In the genomic region with DNA sequence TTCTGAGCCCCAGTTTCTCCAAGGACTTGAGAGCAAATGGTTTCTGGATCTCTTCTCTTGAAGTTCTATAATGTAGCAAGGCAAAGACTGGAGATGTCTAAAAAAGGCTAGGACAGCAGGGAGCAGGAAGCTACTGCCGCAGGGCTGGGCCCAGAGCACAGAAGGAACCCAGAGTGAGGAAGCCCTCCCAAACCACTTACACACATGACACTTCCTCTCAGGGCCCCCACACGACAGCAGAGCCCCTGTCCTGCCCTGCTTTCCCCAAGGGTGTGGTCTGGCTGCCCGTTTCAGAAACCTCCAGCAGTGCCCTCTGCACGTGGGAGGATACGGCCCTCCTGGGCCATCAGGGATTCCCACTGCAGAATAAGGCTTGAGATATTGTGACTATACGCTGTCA, we compare ENCODE assay signal across 28 mouse cellular contexts. TPM values are rescaled to one million over a fixed set of nuclear protein-coding genes. Genes with fewer than 3 reads are reported as not detected.
DNase-seq lines count a peak whose midpoint lies in the region; ATAC-seq and TF ChIP-seq lines count a peak whose summit lies in the region.
"Had no signal": no experiment of that assay in that cellular context is flagged by ENCODE, and none has a peak within 500 bp of the region (broad histone marks: within the 10 kb centered on the region; RNA-seq: fewer than 3 reads in every experiment).

No protein-coding gene starts in this region.

- no peak for ATAC-seq in intestine, embryonic 16.5 days
- ATAC-seq in intestine, postnatal 0 days: no peak
- ATAC-seq in hematopoietic stem cell, adult 5-6 weeks (replicated peaks in 1 of 2; ENCODE audit: insufficient read depth in 1 of 2, low FRiP score in 2 of 2, low TSS enrichment in 1 of 2, low read depth in 1 of 2, poor library complexity in 2 of 2, severe bottlenecking in 2 of 2): peak; percentile 79 to 84
- ATAC-seq: forebrain, postnatal 0 days; intestine, embryonic 15.5 days; liver, postnatal 0 days; midbrain, embryonic 15.5 days had no signal

- H3K27ac ChIP-seq in intestine, embryonic 16.5 days (ENCODE audit: low read length): no peak overlapping the region
- H3K27ac ChIP-seq in intestine, postnatal 0 days (ENCODE audit: low read depth, low read length): no peak overlapping the region
- 0 out of 2 replicates have a peak overlapping the region, but pooled peaks have one; percentile 19 for H3K27ac ChIP-seq in embryonic facial prominence, embryonic 10.5 days (replicated peaks)
- H3K27ac ChIP-seq: hindbrain, embryonic 15.5 days; intestine, embryonic 15.5 days; kidney, postnatal 0 days; midbrain, embryonic 15.5 days; neural tube, embryonic 15.5 days had no signal

- no peak overlapping the region for H3K4me3 ChIP-seq in intestine, embryonic 16.5 days (ENCODE audit: low read length)
- H3K4me3 ChIP-seq in intestine, postnatal 0 days (ENCODE audit: low read depth, low read length): no peak overlapping the region
- no peak overlapping the region for H3K4me3 ChIP-seq in embryonic facial prominence, embryonic 10.5 days
- H3K4me3 ChIP-seq: hindbrain, embryonic 15.5 days; intestine, embryonic 15.5 days; midbrain, embryonic 15.5 days; myocyte; neural tube, embryonic 15.5 days had no signal

- no peaks in the 10 kb centered on the region for H3K27me3 ChIP-seq in intestine, embryonic 16.5 days (replicated peaks; ENCODE audit: control insufficient read depth, insufficient read depth, low read length)
- no peaks in the 10 kb centered on the region for H3K27me3 ChIP-seq in intestine, postnatal 0 days (replicated peaks; ENCODE audit: control insufficient read depth, insufficient read depth, low read length)
- no peaks in the 10 kb centered on the region for H3K27me3 ChIP-seq in embryonic facial prominence, embryonic 10.5 days (replicated peaks; ENCODE audit: low read depth, poor library complexity, severe bottlenecking)
- H3K27me3 ChIP-seq: hindbrain, embryonic 15.5 days; intestine, embryonic 15.5 days; midbrain, embryonic 15.5 days; neural tube, embryonic 15.5 days had no signal

- H3K4me1 ChIP-seq in intestine, embryonic 16.5 days (ENCODE audit: control insufficient read depth, insufficient read depth, low read length): peaks cover 38% of the 10 kb centered on the region
- H3K4me1 ChIP-seq in intestine, postnatal 0 days (replicated peaks; ENCODE audit: control insufficient read depth, insufficient read depth, low read length): peaks cover 19% of the 10 kb centered on the region; the same call in 1 of the 2 replicates
- peaks cover 46% of the 10 kb centered on the region for H3K4me1 ChIP-seq in embryonic facial prominence, embryonic 10.5 days

- peak overlapping the region; percentile 14; the same call in 1 of the 2 replicates for H3K9ac ChIP-seq in intestine, embryonic 16.5 days (ENCODE audit: low read depth, low read length)
- no peak overlapping the region for H3K9ac ChIP-seq in intestine, postnatal 0 days (ENCODE audit: low read depth, low read length)
- H3K9ac ChIP-seq: forebrain, postnatal 0 days; hindbrain, embryonic 15.5 days; intestine, embryonic 15.5 days; liver, postnatal 0 days; midbrain, embryonic 15.5 days; neural tube, embryonic 15.5 days had no signal

- TF ChIP-seq CTCF in intestine, postnatal 0 days (IDR thresholded peaks at IDR 0.05; ENCODE audit: low read depth): no peak

- DNase-seq in embryonic facial prominence, embryonic 10.5 days (ENCODE audit: low spot score): no peak
- peak; percentile 7 for DNase-seq in thymus, postnatal 0 days (ENCODE audit: low spot score)
- no peak for DNase-seq in adrenal gland, adult (ENCODE audit: inconsistent age in 2 of 2, low spot score in 1 of 2)
- no peak for DNase-seq in layer of hippocampus, adult 9-10 months (ENCODE audit: low spot score)
- DNase-seq: adrenal gland, adult 2 months; cerebellum, adult 9-10 months; forebrain, postnatal 0 days; layer of hippocampus, postnatal 36 days; liver, postnatal 0 days; right cerebral cortex, postnatal 25 days had no signal

- WGBS in intestine, embryonic 16.5 days: 58% methylated on average over 6 of the region's 6 CpGs
- WGBS in intestine, postnatal 0 days: 54% methylated on average over 6 of the region's 6 CpGs
- 66% methylated on average over 6 of the region's 6 CpGs for WGBS in embryonic facial prominence, embryonic 10.5 days

- H3K4me2 ChIP-seq in intestine, embryonic 16.5 days (ENCODE audit: low read depth, low read length): no peak overlapping the region
- H3K4me2 ChIP-seq in intestine, postnatal 0 days (replicated peaks; ENCODE audit: low read depth): no peak overlapping the region
- H3K4me2 ChIP-seq: hindbrain, embryonic 15.5 days; intestine, embryonic 15.5 days; midbrain, embryonic 15.5 days; neural tube, embryonic 15.5 days had no signal

- no peaks in the 10 kb centered on the region for H3K9me3 ChIP-seq in intestine, embryonic 16.5 days (ENCODE audit: control insufficient read depth, low read length)
- no peaks in the 10 kb centered on the region for H3K9me3 ChIP-seq in intestine, postnatal 0 days (ENCODE audit: control insufficient read depth)
- no peaks in the 10 kb centered on the region for H3K9me3 ChIP-seq in embryonic facial prominence, embryonic 10.5 days
- H3K9me3 ChIP-seq: hindbrain, embryonic 15.5 days; intestine, embryonic 15.5 days; midbrain, embryonic 15.5 days; neural tube, embryonic 15.5 days had no signal

- no peaks in the 10 kb centered on the region for H3K36me3 ChIP-seq in intestine, embryonic 16.5 days (ENCODE audit: control insufficient read depth, insufficient read depth, low read length)
- H3K36me3 ChIP-seq in intestine, postnatal 0 days (ENCODE audit: control insufficient read depth, insufficient read depth): no peaks in the 10 kb centered on the region
- no peaks in the 10 kb centered on the region for H3K36me3 ChIP-seq in embryonic facial prominence, embryonic 10.5 days (replicated peaks)
- H3K36me3 ChIP-seq: hindbrain, embryonic 15.5 days; intestine, embryonic 15.5 days; midbrain, embryonic 15.5 days; neural tube, embryonic 15.5 days had no signal

RNA-seq across cellular contexts. Expression of gene Aqp1, which starts 4.9 kb away (rescaled TPM):
- 21.8 and 23.2 TPM in 2 replicates for polyA plus RNA-seq in intestine, embryonic 16.5 days (2015; fragmentation: Nextera tagmentation; extraction: Ambion mirVana)
- polyA plus RNA-seq in intestine, postnatal 0 days (2015; fragmentation: Nextera tagmentation; extraction: Ambion mirVana): 19.0 and 20.4 TPM in 2 replicates
- polyA plus RNA-seq in embryonic facial prominence, embryonic 10.5 days (2016; fragmentation: Nextera tagmentation; extraction: Ambion mirVana): 0.29 and 0.76 TPM in 2 replicates
- 12.3 and 60.0 TPM in 2 replicates for total RNA-seq in hematopoietic stem cell, adult 5-6 weeks (2017)
- polyA plus RNA-seq in thymus, postnatal 0 days (2015; fragmentation: Nextera tagmentation; extraction: Ambion mirVana): 45.1 and 51.8 TPM in 2 replicates

RNA-seq across cellular contexts. Expression of gene Ghrhr, which starts 44.8 kb away (rescaled TPM):
- polyA plus RNA-seq in intestine, embryonic 16.5 days (2015; fragmentation: Nextera tagmentation; extraction: Ambion mirVana): 0.32 and 0.46 TPM in 2 replicates
- 0.17 TPM in 1 of 2 replicates, not detected in the other for polyA plus RNA-seq in intestine, postnatal 0 days (2015; fragmentation: Nextera tagmentation; extraction: Ambion mirVana)
- polyA plus RNA-seq in embryonic facial prominence, embryonic 10.5 days (2016; fragmentation: Nextera tagmentation; extraction: Ambion mirVana): not detected in 2 replicates
- not detected in 2 replicates for total RNA-seq in hematopoietic stem cell, adult 5-6 weeks (2017)
- polyA plus RNA-seq in thymus, postnatal 0 days (2015; fragmentation: Nextera tagmentation; extraction: Ambion mirVana): 0.10 TPM in 2 replicates
- total RNA-seq: adrenal gland, adult 2 months; forebrain, postnatal 0 days; gastrocnemius, adult 18-20 months; heart, adult 18-20 months; layer of hippocampus, adult 18-20 months; layer of hippocampus, postnatal 36 days; left cerebral cortex, postnatal 25 days had no signal
- polyA plus RNA-seq: adrenal gland, adult 2 months; embryonic facial prominence, embryonic 14.5 days; forebrain, postnatal 0 days; heart, postnatal 0 days; hindbrain, embryonic 15.5 days; liver, adult 2 months; midbrain, embryonic 15.5 days; myocyte; neural tube, embryonic 15.5 days; spleen, adult 2 months; stomach, embryonic 14.5 days had no signal

Comparison
In these comparisons a context has a peak if more than half of its experiments do, and no peak if none do; other contexts are left out.
1. ATAC-seq: peak in hematopoietic stem cell, adult 5-6 weeks (2 of 2); none in intestine, embryonic 16.5 days (single experiment) and intestine, postnatal 0 days (single experiment).
2. RNA of gene Aqp1, which starts 4.9 kb away (polyA plus RNA-seq): 45.1 to 51.8 TPM in thymus, postnatal 0 days, 21.8 to 23.2 TPM in intestine, embryonic 16.5 days and 19.0 to 20.4 TPM in intestine, postnatal 0 days; 0.29 to 0.76 TPM in embryonic facial prominence, embryonic 10.5 days; every median in the first group is over 10 times any median in the second.